Mouse (Mus musculus) liver, adult 2 months (tissue): ENCODE results near the gene Top2a. TPM values are rescaled to one million over a fixed set of nuclear protein-coding genes. Genes with fewer than 3 reads are reported as not detected.
A peak's percentile ranks its signal among the peaks of the same experiment; 100 is the strongest.

Experiments used
- DNase-seq: peaks from one replicate; pipeline ENCODE4 v3.0.0-alpha.2; 2011; ENCODE audit warnings: low read depth, low spot score; ENCODE audit errors: extremely low read depth
- H3K27ac ChIP-seq: fragments of 200-500 bp; replicated peaks from 2 replicates; pipeline ENCODE4 v1.5.1; 2012; ENCODE audit warnings: low read depth, mild to moderate bottlenecking, control low read depth, inconsistent platforms, low read length; ENCODE audit not compliant: insufficient read depth
- H3K27me3 ChIP-seq: fragments of 200-500 bp; 2 replicates; pipeline ENCODE4 v1.6.1; 2012; ENCODE audit warnings: mild to moderate bottlenecking, moderate library complexity, low read length, inconsistent platforms; ENCODE audit not compliant: control insufficient read depth, insufficient read depth
- H3K36me3 ChIP-seq: fragments of 200-500 bp; 2 replicates; pipeline ENCODE4 v1.6.1; 2012; ENCODE audit warnings: low read length, inconsistent platforms; ENCODE audit not compliant: control insufficient read depth, insufficient read depth
- H3K4me1 ChIP-seq: fragments of 200-500 bp; 2 replicates; pipeline ENCODE4 v1.6.1; 2011; ENCODE audit warnings: low read length; ENCODE audit not compliant: control insufficient read depth, insufficient read depth
- H3K4me3 ChIP-seq: fragments of 200-500 bp; 2 replicates; pipeline ENCODE4 v1.5.1; 2011; ENCODE audit warnings: low read depth, mild to moderate bottlenecking, control low read depth, low read length, moderate library complexity; ENCODE audit not compliant: insufficient read depth
- H3K79me2 ChIP-seq: fragments of 200-500 bp; 2 replicates; pipeline ENCODE4 v1.6.1; 2012; ENCODE audit warnings: inconsistent platforms, mild to moderate bottlenecking, low read length, moderate library complexity; ENCODE audit not compliant: control insufficient read depth, insufficient read depth
- H3K9ac ChIP-seq: fragments of 200-500 bp; 2 replicates; pipeline ENCODE4 v1.6.1; 2012; ENCODE audit warnings: low read depth, mild to moderate bottlenecking, control low read depth, inconsistent platforms, low read length
- CTCF ChIP-seq: fragments of 200-500 bp; IDR thresholded peaks from 2 replicates; pipeline ENCODE4 v1.5.1; 2011; ENCODE audit warnings: low read depth, low read length, control low read depth
- POLR2A ChIP-seq: fragments of 200-500 bp; IDR thresholded peaks from 2 replicates; pipeline ENCODE4 v1.6.1; 2011; ENCODE audit warnings: low read length, control low read depth; ENCODE audit not compliant: insufficient read depth; ENCODE audit errors: extremely low read depth
- WGBS: fragments of 180-500 bp; shearing (Covaris S2); methylation state at CpG from one replicate; pipeline ENCODE4 v1.1.7; 2018; 5-methylcytosine and 5-hydroxymethylcytosine counted together
- polyA plus RNA-seq: library from polyadenylated mRNA; depleted of rRNA; stranded (reverse); fragments of >200 nt; gene quantifications from 2 replicates; pipeline ENCODE4 v1.2.3, GENCODE M21; 2012; rRNA removed
- total RNA-seq: library from RNA; depleted of rRNA; stranded (reverse); fragments of >200 nt; gene quantifications from 2 replicates; pipeline ENCODE4 v1.2.3, GENCODE M21; 2014; rRNA removed

Top2a gene
- total RNA-seq (1.8 and 4.2 TPM in 2 replicates), polyA plus RNA-seq (0.22 and 0.31 TPM in 2 replicates)

GRCm38 (mm10) chr11:99023500-99024467, at the start of gene Top2a:
Top2a (minus strand) TSS chr11:99024189.
- H3K4me3 ChIP-seq: peak within 1 kb of the TSS; percentile 67
- no peak within 1 kb of the TSS for H3K27ac ChIP-seq
- H3K36me3 ChIP-seq: no peaks in the 10 kb centered on the region
- TF ChIP-seq CTCF: no peak
- TF ChIP-seq POLR2A: no peak
- no peaks in the 10 kb centered on the region for H3K79me2 ChIP-seq
- H3K9ac ChIP-seq: peak within 1 kb of the TSS; percentile 36
- peak; percentile 93 for DNase-seq
- H3K27me3 ChIP-seq: no peaks in the 10 kb centered on the region
- peaks cover 2% of the 10 kb centered on the region; the same call in 1 of the 2 replicates for H3K4me1 ChIP-seq
- under 1% methylated on average over 54 of the region's 54 CpGs for WGBS

- Histone ChIP-seq H3K4me1 (no peaks in the 10 kb centered on the region), H3K79me2 (no peaks in the 10 kb centered on the region), H3K36me3 (no peaks in the 10 kb centered on the region), H3K27ac (no peak overlapping the region), H3K4me3 (no peak overlapping the region), H3K27me3 (no peaks in the 10 kb centered on the region), H3K9ac (no peak overlapping the region)
- DNase-seq: no peak
- TF ChIP-seq CTCF: no peak
- no peak for TF ChIP-seq POLR2A
- 62% methylated on average over 5 of the region's 5 CpGs for WGBS
Observed at GRCm38 (mm10) chr11:99073781-99074180, 49.8 kb upstream of the Top2a start.

- no peak overlapping the region for H3K27ac ChIP-seq
- WGBS: 85% methylated on average over 6 of the region's 6 CpGs
- TF ChIP-seq POLR2A (no peak), CTCF (no peak)
Observed at GRCm38 (mm10) chr11:99071866-99072265, 47.9 kb upstream of the Top2a start.

GRCm38 (mm10) chr11:99068455-99068854, 44.5 kb upstream of the Top2a start:
- Histone ChIP-seq H3K36me3 (no peaks in the 10 kb centered on the region), H3K79me2 (no peaks in the 10 kb centered on the region), H3K4me1 (peaks cover 25% of the 10 kb centered on the region), H3K27ac (no peak overlapping the region), H3K4me3 (no peak overlapping the region), H3K9ac (no peak overlapping the region), H3K27me3 (no peaks in the 10 kb centered on the region)
- DNase-seq: no peak
- TF ChIP-seq POLR2A: no peak
- TF ChIP-seq CTCF: no peak
- WGBS: 91% methylated on average over 5 of the region's 5 CpGs

More at GRCm38 (mm10) chr11:99071866-99072265, 47.9 kb upstream of the Top2a start:
- Histone ChIP-seq H3K9ac (no peak overlapping the region), H3K27me3 (no peaks in the 10 kb centered on the region), H3K36me3 (no peaks in the 10 kb centered on the region), H3K79me2 (no peaks in the 10 kb centered on the region), H3K4me1 (peaks cover 13% of the 10 kb centered on the region), H3K4me3 (no peak overlapping the region)
- no peak for DNase-seq

GRCm38 (mm10) chr11:99067591-99067990, 43.6 kb upstream of the Top2a start:
- TF ChIP-seq POLR2A: no peak
- TF ChIP-seq CTCF: no peak
- Histone ChIP-seq H3K27me3 (no peaks in the 10 kb centered on the region), H3K9ac (no peak overlapping the region), H3K27ac (peak overlapping the region; percentile 9; the same call in 1 of the 2 replicates), H3K4me1 (peaks cover 29% of the 10 kb centered on the region), H3K4me3 (no peak overlapping the region), H3K36me3 (no peaks in the 10 kb centered on the region), H3K79me2 (no peaks in the 10 kb centered on the region)
- DNase-seq: peak; percentile 93
- 48% methylated on average over 8 of the region's 8 CpGs for WGBS
